Mouse (Mus musculus) brain, embryonic 14.5 days (tissue): Measurements from ENCODE around the gene Flvcr1.

Experiments used
- CTCF ChIP-seq: fragments of 200-500 bp; IDR thresholded peaks from 2 replicates; pipeline ENCODE4 v1.5.1; 2012; ENCODE audit warnings: inconsistent platforms, mild to moderate bottlenecking, moderate library complexity, borderline replicate concordance; ENCODE audit not compliant: insufficient read depth, insufficient read length; ENCODE audit errors: extremely low read depth
- POLR2A ChIP-seq: fragments of 200-500 bp; IDR thresholded peaks from 2 replicates; pipeline ENCODE4 v1.6.1; 2012; ENCODE audit warnings: mild to moderate bottlenecking, inconsistent platforms, borderline replicate concordance; ENCODE audit not compliant: poor library complexity, insufficient read depth, insufficient read length, severe bottlenecking; ENCODE audit errors: extremely low read depth

DNA sequence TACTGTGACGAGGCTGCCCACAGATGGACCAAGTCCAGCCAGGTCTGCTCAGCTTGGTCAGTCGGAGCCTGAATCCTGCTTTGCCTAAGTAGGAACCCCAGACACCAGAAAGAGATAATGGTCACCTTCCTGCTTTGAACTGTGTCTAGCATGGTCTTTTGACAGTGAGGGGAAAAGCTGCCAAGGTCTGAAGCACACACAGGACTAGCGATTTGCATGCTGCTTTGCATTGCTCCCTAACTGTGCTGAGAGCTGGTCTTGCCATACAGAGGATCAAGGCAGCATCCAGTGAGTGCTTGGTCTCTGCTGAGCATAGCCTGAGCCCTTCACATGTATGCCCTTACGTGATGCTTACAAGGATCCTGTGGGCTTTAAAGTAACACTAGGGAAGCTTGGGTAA is 44.5 kb downstream of the Flvcr1 start:
- TF ChIP-seq POLR2A, result no peak
- TF ChIP-seq CTCF, result no peak
